Mouse (Mus musculus) spleen, embryonic (tissue): ENCODE measurements around the gene 1810010D01Rik.

Experiments used
- CTCF ChIA-PET: fragments of 350-600 bp; sonication (Branson Sonifier 250); formaldehyde crosslinking; loops from one replicate; lab custom pipeline; 2022; lab: Charles Lee

The 1810010D01Rik gene

GRCm38 (mm10) chr7:145176750-145177589 is 30.9 kb downstream of the 1810010D01Rik start:
- CTCF ChIA-PET: no interaction called here

GRCm38 (mm10) chr7:145173563-145173962 is 34.4 kb downstream of the 1810010D01Rik start:
- CTCF ChIA-PET: interaction anchor here (0.6 kb wide), 1 partner anchor 53 kb away, joined by 3 read pairs; no protein-coding TSS in a partner anchor

- CTCF ChIA-PET: no interaction called here
Observed at GRCm38 (mm10) chr7:145173116-145173515, 34.8 kb downstream of the 1810010D01Rik start.

GRCm38 (mm10) chr7:145169703-145170102 is 38.2 kb downstream of the 1810010D01Rik start:
- CTCF ChIA-PET: no interaction called here

GRCm38 (mm10) chr7:145159283-145160240 is 48.4 kb downstream of the 1810010D01Rik start:
- CTCF ChIA-PET: no interaction called here
